Mouse (Mus musculus) cortical plate, adult 2 months (tissue): ENCODE measurements around the gene Etl4.

Experiments
- CTCF ChIP-seq: fragments of 200-500 bp; IDR thresholded peaks from 2 replicates; pipeline ENCODE4 v1.5.1; 2011; ENCODE audit warnings: mild to moderate bottlenecking, control low read depth, low read length; ENCODE audit not compliant: insufficient read depth; ENCODE audit errors: extremely low read depth
- POLR2A ChIP-seq: fragments of 200-500 bp; IDR thresholded peaks from 2 replicates; pipeline ENCODE4 v1.6.1; 2011; ENCODE audit warnings: mild to moderate bottlenecking, low read length, control low read depth; ENCODE audit not compliant: insufficient read depth; ENCODE audit errors: extremely low read depth

GRCm38 (mm10) chr2:20672803-20673603 lies 763.4 kb downstream of the Etl4 start:
- TF ChIP-seq CTCF (peak; percentile 89), POLR2A (no peak)
